7 mouse cellular contexts compared by ENCODE assay signal in the genomic region with DNA sequence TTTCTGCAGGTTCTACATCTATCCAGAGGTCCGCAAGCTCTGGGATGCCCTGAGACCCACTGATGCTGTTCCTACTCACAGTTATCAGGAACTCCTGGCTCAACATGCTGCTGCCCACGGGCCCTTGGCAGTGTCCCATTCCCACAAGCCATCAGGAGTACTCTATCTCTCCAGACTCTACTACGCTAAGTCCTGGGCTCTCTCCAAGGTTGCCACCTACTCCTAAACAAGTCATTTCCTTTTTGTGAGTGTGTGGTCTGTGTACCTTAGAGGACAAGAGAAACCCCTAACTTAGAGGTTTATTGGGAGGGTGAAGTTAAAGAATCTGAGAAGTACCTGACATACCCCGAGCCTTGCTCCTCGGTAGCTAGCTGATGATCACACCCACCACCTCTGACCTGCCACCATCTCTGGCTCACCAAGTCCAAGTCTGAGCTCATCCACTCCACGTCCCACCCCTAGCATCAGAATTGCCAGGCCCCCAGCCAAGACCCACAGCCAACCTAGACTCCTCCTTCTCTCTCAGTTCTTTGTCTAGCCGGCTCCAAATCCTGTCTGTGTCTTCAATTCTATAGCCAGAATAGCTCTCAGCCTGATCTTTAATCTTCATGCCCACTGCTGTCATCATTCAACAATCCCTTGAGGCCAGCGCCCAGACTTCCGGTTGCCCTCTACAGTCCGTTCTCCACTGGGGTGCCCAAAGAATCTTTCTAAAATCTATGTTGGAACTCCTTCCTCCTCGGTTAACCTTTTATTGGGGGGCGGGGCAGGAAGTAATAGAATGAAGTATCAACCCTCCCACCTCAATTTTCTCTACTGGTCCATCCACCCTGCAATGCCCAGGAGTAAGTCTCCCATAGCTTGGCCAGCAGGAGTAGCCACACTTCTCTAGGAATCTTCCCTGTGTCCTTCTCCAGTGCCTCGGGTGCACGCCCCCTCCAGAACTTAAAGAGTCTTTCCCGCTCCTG. TPM values are rescaled to one million over a fixed set of nuclear protein-coding genes. Genes with fewer than 3 reads are reported as not detected.
DNase-seq lines count a peak whose midpoint lies in the region; ATAC-seq and TF ChIP-seq lines count a peak whose summit lies in the region.

No protein-coding gene starts in this region.

- peaks cover 42% of the 10 kb centered on the region for H3K4me1 ChIP-seq in lung, embryonic 15.5 days
- H3K4me1 ChIP-seq in cortical plate, adult 2 months (ENCODE audit: control insufficient read depth, insufficient read depth, low read length), result peaks cover 4% of the 10 kb centered on the region; the same call in 1 of the 2 replicates
- peaks cover 55% of the 10 kb centered on the region for H3K4me1 ChIP-seq in hindbrain, embryonic 14.5 days (replicated peaks; ENCODE audit: control insufficient read depth, insufficient read depth, low read length)
- H3K4me1 ChIP-seq in midbrain, embryonic 11.5 days (ENCODE audit: control insufficient read depth, insufficient read depth, low read length), result peaks cover 40% of the 10 kb centered on the region

- DNase-seq in lung, postnatal 25 days (ENCODE audit: low spot score), result no peak
- DNase-seq in hindbrain, embryonic 14.5 days (ENCODE audit: low spot score), result no peak
- no peak for DNase-seq in midbrain, embryonic 11.5 days (ENCODE audit: low spot score, missing footprints)
- DNase-seq in frontal cortex, postnatal 25 days (ENCODE audit: low spot score in 2 of 2), result no peak
- DNase-seq in gastrocnemius, postnatal 10 days, result no peak

- peak overlapping the region; percentile 95 for H3K27ac ChIP-seq in lung, embryonic 15.5 days
- H3K27ac ChIP-seq in cortical plate, adult 2 months (ENCODE audit: insufficient read depth, low read length), result no peak overlapping the region
- peak overlapping the region; percentile 98 for H3K27ac ChIP-seq in hindbrain, embryonic 14.5 days
- H3K27ac ChIP-seq in midbrain, embryonic 11.5 days (ENCODE audit: low read depth, low read length), result peak overlapping the region; percentile 94

- peaks cover 12% of the 10 kb centered on the region for H3K36me3 ChIP-seq in lung, embryonic 15.5 days
- peaks cover 20% of the 10 kb centered on the region for H3K36me3 ChIP-seq in hindbrain, embryonic 14.5 days (replicated peaks; ENCODE audit: control insufficient read depth, insufficient read depth)
- H3K36me3 ChIP-seq in midbrain, embryonic 11.5 days (ENCODE audit: control insufficient read depth, insufficient read depth, low read length), result peaks cover 8% of the 10 kb centered on the region

- WGBS in lung, embryonic 15.5 days, result 25% methylated on average over 15 of the region's 15 CpGs
- 32% methylated on average over 15 of the region's 15 CpGs for WGBS in hindbrain, embryonic 14.5 days
- 35% methylated on average over 15 of the region's 15 CpGs for WGBS in midbrain, embryonic 11.5 days

- H3K4me2 ChIP-seq in lung, embryonic 15.5 days, result peak overlapping the region; percentile 96
- H3K4me2 ChIP-seq in hindbrain, embryonic 14.5 days (replicated peaks), result peak overlapping the region; percentile 92
- peak overlapping the region; percentile 80 for H3K4me2 ChIP-seq in midbrain, embryonic 11.5 days

- H3K27me3 ChIP-seq in lung, embryonic 15.5 days, result no peaks in the 10 kb centered on the region
- no peaks in the 10 kb centered on the region for H3K27me3 ChIP-seq in hindbrain, embryonic 14.5 days (ENCODE audit: control insufficient read depth, insufficient read depth, low read length)
- H3K27me3 ChIP-seq in midbrain, embryonic 11.5 days (ENCODE audit: control insufficient read depth, insufficient read depth, low read length), result no peaks in the 10 kb centered on the region

- H3K4me3 ChIP-seq in lung, embryonic 15.5 days, result peak overlapping the region; percentile 74
- peak overlapping the region; percentile 50 for H3K4me3 ChIP-seq in cortical plate, adult 2 months (ENCODE audit: insufficient read depth, low read length)
- peak overlapping the region; percentile 86 for H3K4me3 ChIP-seq in hindbrain, embryonic 14.5 days (replicated peaks; ENCODE audit: low read length)
- peak overlapping the region; percentile 79 for H3K4me3 ChIP-seq in midbrain, embryonic 11.5 days (ENCODE audit: low read depth, low read length)

- no peak for TF ChIP-seq POLR2A in cortical plate, adult 2 months (IDR thresholded peaks at IDR 0.05; ENCODE audit: extremely low read depth, insufficient read depth, low read length)

- no peaks in the 10 kb centered on the region for H3K9me3 ChIP-seq in lung, embryonic 15.5 days
- H3K9me3 ChIP-seq in hindbrain, embryonic 14.5 days (ENCODE audit: control insufficient read depth, low read length), result no peaks in the 10 kb centered on the region
- H3K9me3 ChIP-seq in midbrain, embryonic 11.5 days (ENCODE audit: control insufficient read depth, low read length), result no peaks in the 10 kb centered on the region

- H3K9ac ChIP-seq in lung, embryonic 15.5 days, result peak overlapping the region; percentile 78
- peak overlapping the region; percentile 98 for H3K9ac ChIP-seq in hindbrain, embryonic 14.5 days
- peak overlapping the region; percentile 98 for H3K9ac ChIP-seq in midbrain, embryonic 11.5 days (ENCODE audit: low read length)

- TF ChIP-seq CTCF in cortical plate, adult 2 months (IDR thresholded peaks at IDR 0.05; ENCODE audit: extremely low read depth, insufficient read depth, low read length), result no peak

- peak; percentile 29; the same call in 1 of the 2 replicates for ATAC-seq in lung, embryonic 15.5 days (ENCODE audit: borderline replicate concordance, extremely low read depth, low FRiP score, low TSS enrichment)
- ATAC-seq in hindbrain, embryonic 14.5 days (ENCODE audit: low FRiP score), result no peak
- no peak for ATAC-seq in midbrain, embryonic 11.5 days (ENCODE audit: low FRiP score)

RNA-seq across cellular contexts. Expression of gene Samd14, which starts 0.7 kb away (rescaled TPM):
- polyA plus RNA-seq in lung, embryonic 15.5 days (2015; fragmentation: Nextera tagmentation; extraction: Ambion mirVana), result 17.1 and 17.4 TPM in 2 replicates
- 17.8 and 18.0 TPM in 2 replicates for polyA plus RNA-seq in cortical plate, adult 2 months (2012; rRNA removed)
- 130 and 135 TPM in 2 replicates for polyA plus RNA-seq in hindbrain, embryonic 14.5 days (2014; fragmentation: Nextera tagmentation; extraction: Ambion mirVana)
- polyA plus RNA-seq in midbrain, embryonic 11.5 days (2014; fragmentation: Nextera tagmentation; extraction: Ambion mirVana), result 47.3 and 47.8 TPM in 2 replicates
- total RNA-seq in gastrocnemius, postnatal 10 days (2021), result 1 to 10 TPM; 3.5 to 6.1 TPM

RNA-seq across cellular contexts. Expression of gene Ppp1r9b, which starts 18.1 kb away (rescaled TPM):
- 8.8 and 9.3 TPM in 2 replicates for polyA plus RNA-seq in lung, embryonic 15.5 days (2015; fragmentation: Nextera tagmentation; extraction: Ambion mirVana)
- 284 and 326 TPM in 2 replicates for polyA plus RNA-seq in cortical plate, adult 2 months (2012; rRNA removed)
- polyA plus RNA-seq in hindbrain, embryonic 14.5 days (2014; fragmentation: Nextera tagmentation; extraction: Ambion mirVana), result 27.1 and 27.5 TPM in 2 replicates
- polyA plus RNA-seq in midbrain, embryonic 11.5 days (2014; fragmentation: Nextera tagmentation; extraction: Ambion mirVana), result 10.5 and 12.4 TPM in 2 replicates
- 10 to 100 TPM; 46.8 to 54.9 TPM for total RNA-seq in gastrocnemius, postnatal 10 days (2021)

RNA-seq across cellular contexts. Expression of gene Pdk2, which starts 32.2 kb away (rescaled TPM):
- 27.8 and 30.9 TPM in 2 replicates for polyA plus RNA-seq in lung, embryonic 15.5 days (2015; fragmentation: Nextera tagmentation; extraction: Ambion mirVana)
- 106 TPM in 2 replicates for polyA plus RNA-seq in cortical plate, adult 2 months (2012; rRNA removed)
- 22.7 and 25.2 TPM in 2 replicates for polyA plus RNA-seq in hindbrain, embryonic 14.5 days (2014; fragmentation: Nextera tagmentation; extraction: Ambion mirVana)
- 12.6 and 13.3 TPM in 2 replicates for polyA plus RNA-seq in midbrain, embryonic 11.5 days (2014; fragmentation: Nextera tagmentation; extraction: Ambion mirVana)
- 100 to 1,000 TPM; 345 to 347 TPM for total RNA-seq in gastrocnemius, postnatal 10 days (2021)

RNA-seq across cellular contexts. Expression of gene Sgca, which starts 32.8 kb away (rescaled TPM):
- polyA plus RNA-seq in lung, embryonic 15.5 days (2015; fragmentation: Nextera tagmentation; extraction: Ambion mirVana), result 0.69 and 0.96 TPM in 2 replicates
- 1.6 and 1.8 TPM in 2 replicates for polyA plus RNA-seq in cortical plate, adult 2 months (2012; rRNA removed)
- polyA plus RNA-seq in hindbrain, embryonic 14.5 days (2014; fragmentation: Nextera tagmentation; extraction: Ambion mirVana), result 0.17 TPM in 1 of 2 replicates, not detected in the other
- polyA plus RNA-seq in midbrain, embryonic 11.5 days (2014; fragmentation: Nextera tagmentation; extraction: Ambion mirVana), result not detected in 2 replicates
- 100 to 1,000 TPM; 185 to 194 TPM for total RNA-seq in gastrocnemius, postnatal 10 days (2021)

RNA-seq across cellular contexts. Expression of gene Hils1, which starts 41.6 kb away (rescaled TPM):
- not detected in 2 replicates for polyA plus RNA-seq in lung, embryonic 15.5 days (2015; fragmentation: Nextera tagmentation; extraction: Ambion mirVana)
- not detected in 2 replicates for polyA plus RNA-seq in cortical plate, adult 2 months (2012; rRNA removed)
- not detected in 2 replicates for polyA plus RNA-seq in hindbrain, embryonic 14.5 days (2014; fragmentation: Nextera tagmentation; extraction: Ambion mirVana)
- polyA plus RNA-seq in midbrain, embryonic 11.5 days (2014; fragmentation: Nextera tagmentation; extraction: Ambion mirVana), result not detected in 2 replicates
- not detected for total RNA-seq in gastrocnemius, postnatal 10 days (2021)
